Mouse (Mus musculus): ENCODE data around the gene Hcn2.

- TF ChIP-seq CTCF (IDR thresholded peaks at IDR 0.05; ENCODE audit: low read depth) (no peak), EP300 (IDR thresholded peaks at IDR 0.05; ENCODE audit: low read depth) (no peak)
Measured at GRCm38 (mm10) chr10:79765228-79765745, 48.9 kb downstream of the Hcn2 start.

Data from liver, postnatal 0 days (tissue).